Mouse (Mus musculus) forelimb bud, embryonic 11.5 days (tissue): ENCODE results near the gene Wnt3a.
A peak's percentile ranks its signal among the peaks of the same experiment; 100 is the strongest.
"Not testable (repeated sequence)": the region's sequence is repeated elsewhere in the genome, so short reads cannot be mapped to it uniquely, and the experiment has no call there.

Source experiments
- DNase-seq: peaks from one replicate; pipeline ENCODE4 v3.0.0-alpha.2; 2012; ENCODE audit warnings: low read depth, low spot score

Wnt3a gene

DNA sequence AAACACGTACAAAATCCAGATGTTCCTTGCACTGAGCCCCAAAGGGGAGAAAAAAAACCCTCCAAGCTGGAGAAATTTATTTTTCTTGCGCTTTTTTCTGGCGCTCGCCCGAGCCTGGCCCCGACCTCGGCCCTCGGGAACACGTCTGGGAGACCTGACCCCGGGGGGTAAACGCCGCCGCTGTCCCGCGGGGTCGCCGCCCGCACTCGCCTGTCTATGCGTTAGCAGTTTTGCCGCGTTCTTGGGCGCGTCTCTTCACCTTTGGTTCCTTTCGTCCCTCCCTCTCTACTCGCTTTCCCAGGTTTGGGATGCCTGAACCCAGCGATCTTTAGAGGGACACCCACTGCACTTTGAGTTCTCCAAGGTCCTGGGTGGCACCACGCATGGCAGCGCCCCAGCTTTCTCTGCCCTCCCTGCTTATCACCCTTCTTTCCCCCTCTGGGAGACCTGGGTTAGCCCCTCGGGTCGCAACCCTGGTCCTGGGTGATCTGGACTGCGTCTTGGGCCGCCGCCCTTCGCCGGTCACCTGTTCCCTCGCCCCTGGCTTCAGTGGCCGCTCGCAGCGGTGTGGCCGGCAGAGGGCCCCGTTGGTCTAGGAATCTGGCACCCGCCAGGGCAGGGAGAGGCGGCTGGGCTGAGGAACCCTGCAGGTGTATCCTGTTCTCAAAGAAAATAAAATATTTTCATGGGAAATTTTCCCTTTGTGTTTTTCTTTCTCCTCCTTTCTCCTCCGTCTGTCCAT, 17.0 kb upstream of the Wnt3a start:
- DNase-seq: peak; percentile 70

- no peak for DNase-seq
Measured at GRCm38 (mm10) chr11:59306461-59307421, 16.2 kb upstream of the Wnt3a start, which contains the start of gene Wnt9a. Gene Wnt9a (plus strand): TSS chr11:59306928.

DNA sequence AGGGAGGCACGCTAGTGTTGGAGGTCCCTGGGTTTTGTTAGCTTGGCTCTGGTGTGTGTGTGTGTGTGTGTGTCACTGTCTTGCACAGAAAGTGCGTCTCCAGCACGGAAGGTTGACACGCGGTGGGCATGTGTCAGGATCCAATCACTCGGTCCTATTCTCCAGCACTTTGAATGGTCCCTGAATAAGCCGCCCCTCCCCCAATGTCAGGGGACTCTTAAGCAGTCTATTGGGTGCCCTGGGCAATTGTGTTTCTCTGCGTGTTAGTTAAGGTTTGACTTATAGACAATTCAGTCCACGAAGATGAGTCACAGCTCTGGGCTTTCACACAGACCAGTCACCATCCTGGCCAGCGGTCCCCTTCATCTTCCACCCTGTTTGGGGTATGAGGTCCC, 15.3 kb upstream of the Wnt3a start:
- no peak for DNase-seq

GRCm38 (mm10) chr11:59305008-59305820, 14.7 kb upstream of the Wnt3a start:
- DNase-seq: no peak

GRCm38 (mm10) chr11:59302700-59303569, 12.4 kb upstream of the Wnt3a start:
- DNase-seq: peak; percentile 79

DNA sequence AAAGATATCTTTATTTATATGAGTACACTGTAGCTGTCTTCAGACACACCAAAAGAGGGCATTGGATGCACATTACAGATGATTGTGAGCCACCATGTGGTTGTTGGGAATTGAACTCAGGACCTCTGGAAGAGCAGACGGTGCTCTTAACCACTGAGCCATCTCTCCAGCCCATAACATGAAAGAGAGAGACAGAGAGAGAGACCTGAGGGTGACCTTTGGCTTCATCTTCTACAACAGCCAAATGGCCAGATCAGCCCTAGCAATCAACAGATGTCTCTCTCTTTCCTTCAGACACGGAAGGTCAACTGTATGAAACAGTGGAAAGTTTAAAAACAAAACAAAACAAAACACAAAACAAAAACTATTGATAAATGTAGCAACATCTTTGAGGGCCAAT, 10.5 kb upstream of the Wnt3a start:
- DNase-seq: not testable (repeated sequence)

- DNase-seq: no peak
Measured at GRCm38 (mm10) chr11:59300185-59300584, 9.6 kb upstream of the Wnt3a start.

DNA sequence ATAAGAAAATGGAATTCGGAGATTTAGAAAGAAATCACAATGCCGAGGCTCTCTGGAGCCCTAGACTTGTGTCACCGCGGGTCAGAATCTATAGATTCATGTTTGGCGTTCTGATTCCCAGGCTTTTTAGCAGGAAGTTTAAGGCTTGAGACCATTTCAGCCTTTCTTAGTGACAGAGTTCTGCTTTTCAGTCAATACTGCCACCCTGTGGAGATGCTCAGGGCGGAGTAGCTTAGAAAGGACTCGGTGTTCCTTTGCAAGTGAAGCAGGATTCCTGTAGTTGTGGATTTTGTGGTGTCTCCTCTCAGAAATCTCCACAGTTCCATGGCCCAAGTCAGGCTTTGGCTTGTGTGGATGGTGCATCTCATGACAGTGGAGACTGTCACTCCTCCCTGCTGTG, 7.4 kb upstream of the Wnt3a start:
- DNase-seq: no peak

GRCm38 (mm10) chr11:59293616-59294015, 3.1 kb upstream of the Wnt3a start:
- DNase-seq: no peak

GRCm38 (mm10) chr11:59289706-59290105, 846 bp downstream of the Wnt3a start:
- no peak for DNase-seq

DNA sequence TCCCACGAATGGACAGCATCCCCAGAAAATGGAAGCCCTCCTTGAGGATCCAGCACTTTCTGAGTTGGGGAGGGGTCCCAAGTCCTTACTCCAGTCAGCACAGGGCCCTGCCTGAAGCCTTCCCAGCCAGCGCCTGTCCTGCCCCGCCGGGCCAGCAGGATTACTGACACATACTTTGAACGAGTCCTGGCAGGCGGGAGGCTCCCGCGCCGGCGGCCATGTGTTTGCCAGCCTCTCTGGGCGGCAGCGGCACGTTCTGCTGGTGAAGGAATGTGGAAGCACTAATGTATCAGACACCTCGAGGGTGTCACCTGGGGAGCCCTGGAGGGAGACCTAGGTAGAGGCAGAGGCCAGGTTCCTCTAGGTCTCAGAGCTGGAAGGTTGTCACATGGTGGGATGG, 6.4 kb downstream of the Wnt3a start:
- no peak for DNase-seq

- DNase-seq: no peak
Measured at GRCm38 (mm10) chr11:59282933-59283332, 7.6 kb downstream of the Wnt3a start.

DNA sequence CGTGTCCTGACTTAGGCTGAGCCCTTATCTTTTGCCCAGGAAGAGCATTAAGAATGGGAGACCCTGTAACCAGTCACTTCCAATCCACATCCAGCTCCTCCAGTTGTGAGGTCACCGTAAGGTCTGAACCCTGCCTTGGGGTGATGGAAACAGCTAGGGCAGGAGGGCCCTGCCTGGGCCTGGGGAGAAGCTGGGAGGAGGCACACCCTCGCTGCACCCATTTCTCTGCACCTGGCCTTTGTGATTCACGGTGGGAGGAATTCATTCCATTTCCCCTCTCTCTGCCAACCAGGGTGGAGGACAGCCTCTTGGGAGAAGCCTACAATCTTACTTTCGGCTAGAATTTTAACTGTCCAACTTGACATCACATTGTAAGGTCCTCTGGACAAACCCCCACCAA, 8.4 kb downstream of the Wnt3a start:
- no peak for DNase-seq

GRCm38 (mm10) chr11:59278047-59278446, 12.5 kb downstream of the Wnt3a start:
- no peak for DNase-seq

- no peak for DNase-seq
Measured at GRCm38 (mm10) chr11:59276877-59277276, 13.7 kb downstream of the Wnt3a start.

GRCm38 (mm10) chr11:59274184-59274583, 16.4 kb downstream of the Wnt3a start:
- DNase-seq: no peak

GRCm38 (mm10) chr11:59266727-59267126, 23.8 kb downstream of the Wnt3a start:
- DNase-seq: no peak

GRCm38 (mm10) chr11:59265154-59265813, 25.3 kb downstream of the Wnt3a start:
- no peak for DNase-seq

GRCm38 (mm10) chr11:59264593-59264992, 26.0 kb downstream of the Wnt3a start:
- DNase-seq: no peak

GRCm38 (mm10) chr11:59263870-59264563, 26.5 kb downstream of the Wnt3a start:
- peak; percentile 19 for DNase-seq
